Mouse (Mus musculus) liver, embryonic 14.5 days (tissue): Measurements from ENCODE around the gene Erh.

ENCODE experiments used
- CTCF ChIP-seq: IDR thresholded peaks from 2 replicates; pipeline ENCODE4 v1.5.1; 2016; ENCODE audit warnings: antibody characterized with exemption, low read depth, control low read depth
- EP300 ChIP-seq: IDR thresholded peaks from 2 replicates; pipeline ENCODE4 v1.6.1; 2016; ENCODE audit warnings: antibody characterized with exemption, low read depth

DNA sequence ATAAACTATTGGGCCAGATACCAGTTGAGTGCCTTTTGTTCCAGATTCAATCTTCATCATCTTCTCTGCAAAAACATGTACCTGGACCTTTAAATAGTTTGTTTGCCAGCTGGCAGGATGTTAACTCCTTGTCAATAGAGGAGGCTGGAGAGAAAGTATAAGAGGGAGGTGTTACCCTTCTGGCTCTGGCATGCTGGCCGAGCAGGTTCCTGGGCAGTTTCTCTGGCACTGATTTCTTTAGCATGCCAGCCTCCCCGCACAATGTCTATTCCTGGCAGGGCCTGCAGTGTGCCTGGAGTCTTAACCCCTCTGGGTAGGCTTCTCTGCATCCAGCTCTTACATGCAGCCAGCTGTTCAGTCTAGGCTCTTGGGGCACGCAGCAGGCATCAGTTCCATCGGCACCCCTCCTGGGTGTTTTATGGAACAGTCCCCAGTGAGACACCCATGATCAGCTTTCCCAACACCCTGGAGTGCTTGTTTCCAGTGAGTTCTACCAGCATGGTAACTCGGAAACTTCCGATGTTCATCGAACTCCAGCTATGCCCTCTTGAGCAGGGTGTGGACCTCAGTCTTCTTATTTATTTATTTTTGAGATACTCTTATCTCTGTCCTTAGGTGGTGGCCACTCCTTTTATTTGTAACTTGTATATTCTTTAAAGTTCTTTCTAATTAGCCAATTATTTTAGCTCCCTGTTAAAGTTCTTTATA, 10.0 kb upstream of the Erh start:
- no peak for TF ChIP-seq CTCF
- no peak for TF ChIP-seq EP300
